Mouse (Mus musculus) CH12.LX (cell line): ENCODE data around the gene Safb2. TPM values are rescaled to one million over a fixed set of nuclear protein-coding genes. Genes with fewer than 3 reads are reported as not detected.

Source experiments
- DNase-seq: peaks from one replicate; pipeline ENCODE4 v3.0.0-alpha.2; 2013; ENCODE audit errors: extremely low read depth
- H3K27ac ChIP-seq: 2 replicates; pipeline ENCODE4 v1.5.1; 2012; ENCODE audit warnings: low read depth, mild to moderate bottlenecking, control low read depth, moderate library complexity; ENCODE audit not compliant: insufficient read depth
- H3K27me3 ChIP-seq: replicated peaks from 2 replicates; pipeline ENCODE3; 2012; ENCODE audit warnings: inconsistent platforms
- H3K36me3 ChIP-seq, 2 experiments: replicated peaks in 1 of 2; 2 replicates each; pipeline versions ENCODE3 to v1.6.1; 2012; ENCODE audit warnings: inconsistent platforms in 1 of 2, low read length in 1 of 2, mild to moderate bottlenecking in 1 of 2, mixed read lengths in 1 of 2, moderate library complexity in 1 of 2; ENCODE audit not compliant: control insufficient read depth in 1 of 2, insufficient read depth in 1 of 2
- H3K4me1 ChIP-seq, 2 experiments: 2 replicates each; pipeline ENCODE4 v1.6.1; 2012; ENCODE audit warnings: inconsistent platforms in 1 of 2, moderate library complexity in 1 of 2; ENCODE audit not compliant: insufficient read depth in 2 of 2, control insufficient read depth in 1 of 2
- H3K4me2 ChIP-seq: 2 replicates; pipeline ENCODE4 v1.6.1; 2012; ENCODE audit warnings: low read depth, mild to moderate bottlenecking, control low read depth; ENCODE audit not compliant: poor library complexity, insufficient read depth, severe bottlenecking
- H3K4me3 ChIP-seq, 3 experiments: fragments of 150-350 bp in 1 of 3; sonication (generic) in 1 of 3; replicated peaks in 1 of 3; 2 replicates each; pipeline versions ENCODE3 to v1.5.1; 2011 to 2012; ENCODE audit warnings: low read depth in 2 of 3, low read length in 2 of 3, mild to moderate bottlenecking in 2 of 3, moderate library complexity in 2 of 3, control low read depth in 1 of 3, improper control_type of control experiment in 1 of 3, inconsistent platforms in 1 of 3, mixed read lengths in 1 of 3; ENCODE audit not compliant: poor library complexity in 1 of 3
- H3K79me2 ChIP-seq: replicated peaks from 2 replicates; pipeline ENCODE4 v1.6.1; 2012; ENCODE audit warnings: mild to moderate bottlenecking, moderate library complexity; ENCODE audit not compliant: control insufficient read depth, poor library complexity, insufficient read depth, severe bottlenecking; ENCODE audit errors: extremely low read depth
- H3K9ac ChIP-seq: 2 replicates; pipeline ENCODE4 v1.6.1; 2012; ENCODE audit warnings: low read depth, mild to moderate bottlenecking, control low read depth, moderate library complexity; ENCODE audit not compliant: insufficient read depth
- H3K9me3 ChIP-seq: replicated peaks from 2 replicates; pipeline ENCODE3; 2012; ENCODE audit warnings: low read length, inconsistent platforms, mixed read lengths
- CHD1 ChIP-seq: IDR thresholded peaks from 2 replicates; pipeline ENCODE4 v1.6.1; 2012; ENCODE audit warnings: low read depth, low read length, improper control_type of control experiment, inconsistent platforms
- CHD2 ChIP-seq: IDR thresholded peaks from 2 replicates; pipeline ENCODE4 v1.6.1; 2011; ENCODE audit warnings: low read length, improper control_type of control experiment
- CTCF ChIP-seq, 2 experiments: IDR thresholded peaks in 1 of 2; conservative IDR thresholded peaks in 1 of 2; 2 replicates each; pipeline ENCODE4 v1.5.1; 2011 to 2012; ENCODE audit warnings: low read depth in 2 of 2, low read length in 2 of 2, improper control_type of control experiment in 1 of 2, inconsistent platforms in 1 of 2, mild to moderate bottlenecking in 1 of 2, moderate library complexity in 1 of 2
- MAX ChIP-seq: IDR thresholded peaks from 2 replicates; pipeline ENCODE4 v1.6.1; 2011; ENCODE audit warnings: low read length, improper control_type of control experiment
- PAX5 ChIP-seq: IDR thresholded peaks from 2 replicates; pipeline ENCODE4 v1.6.1; 2012; ENCODE audit warnings: low read length, inconsistent platforms, mixed read lengths
- POLR2A ChIP-seq: IDR thresholded peaks from 2 replicates; pipeline ENCODE4 v1.6.1; 2011; ENCODE audit warnings: low read depth, mild to moderate bottlenecking, improper control_type of control experiment, low read length
- POLR2AphosphoS2 ChIP-seq: IDR thresholded peaks from 2 replicates; pipeline ENCODE4 v1.6.1; 2011; ENCODE audit warnings: low read depth, low read length, improper control_type of control experiment
- SIN3A ChIP-seq: IDR thresholded peaks from 2 replicates; pipeline ENCODE4 v1.6.1; 2012; ENCODE audit warnings: low read length, improper control_type of control experiment, inconsistent platforms
- TBP ChIP-seq: conservative IDR thresholded peaks from 2 replicates; pipeline ENCODE4 v1.6.1; 2011; ENCODE audit warnings: low read depth, low read length, improper control_type of control experiment
- UBTF ChIP-seq: IDR thresholded peaks from 2 replicates; pipeline ENCODE4 v1.6.1; 2012; ENCODE audit warnings: low read depth, mild to moderate bottlenecking, inconsistent platforms, low read length, improper control_type of control experiment, moderate library complexity
- USF2 ChIP-seq: conservative IDR thresholded peaks from 2 replicates; pipeline ENCODE4 v1.6.1; 2011; ENCODE audit warnings: low read depth, low read length, improper control_type of control experiment
- ZMIZ1 ChIP-seq: IDR thresholded peaks from 2 replicates; pipeline ENCODE4 v1.6.1; 2012; ENCODE audit warnings: low read depth, mild to moderate bottlenecking, inconsistent platforms, low read length, improper control_type of control experiment
- ZNF384 ChIP-seq: IDR thresholded peaks from 2 replicates; pipeline ENCODE4 v1.6.1; 2012; ENCODE audit warnings: low read depth, low read length, improper control_type of control experiment, inconsistent platforms
- dilution Hi-C: fragments of 300-500 bp; cut with MboI; formaldehyde crosslinking; loops from 2 replicates; pipeline ENCODE4 v1.14.3; 2020; ENCODE audit warnings: low sequenced_read_pairs; ENCODE audit not compliant: extremely low pct_unique_long_range_greater_than_20kb, extremely low pct_ligation_motif_present
- in situ Hi-C: fragments of 300-500 bp; cut with MboI; formaldehyde crosslinking; loops from 3 replicates; pipeline ENCODE4 v1.14.3; 2019; ENCODE audit warnings: low sequenced_read_pairs, low pct_ligation_motif_present, low pct_unique_long_range_greater_than_20kb, mixed read lengths
- polyA plus RNA-seq: library from polyadenylated mRNA; unstranded; fragments of >175 nt; gene quantifications from 2 replicates; pipeline ENCODE4 v1.2.1, GENCODE M21; 2012; ENCODE audit warnings: low read depth; ENCODE audit not compliant: insufficient read length
- total RNA-seq, 2 experiments: library from RNA; depleted of rRNA; stranded (reverse); fragments of 300-350 nt in 1 of 2; fragments of >200 nt in 1 of 2; gene quantifications; 2 replicates each; pipeline ENCODE4 v1.2.3; 2012 to 2014

Safb2 gene
- total and polyA plus RNA-seq, 3 experiments, result 13.8 to 170 (median 74.0) TPM

DNA sequence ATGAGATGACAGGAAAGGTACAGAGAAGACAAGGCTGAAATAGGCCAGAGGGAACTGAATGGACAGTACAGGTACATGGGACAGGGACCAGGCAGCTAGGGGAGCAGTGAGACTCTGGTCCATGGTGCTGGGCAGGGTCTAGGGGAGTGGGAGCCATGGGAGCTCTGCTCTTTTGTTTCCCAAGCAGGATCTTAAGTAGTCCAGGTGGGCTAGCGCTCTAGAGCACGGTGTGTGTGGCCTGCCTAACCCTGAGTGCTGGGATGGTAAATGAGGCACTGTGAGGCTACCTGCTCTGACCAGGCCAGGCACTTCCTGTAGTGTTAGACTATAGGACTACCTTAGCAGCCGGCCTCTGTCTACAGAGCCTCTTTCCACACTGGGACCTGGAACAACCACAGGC is 32.3 kb upstream of the Safb2 start:
- dilution Hi-C loops, result no loop called here
- Histone ChIP-seq H3K79me2 (peaks cover 35% of the 10 kb centered on the region), H3K4me1 (peaks cover 18 to 35% of the 10 kb centered on the region in 2 experiments), H3K4me3 (no peak overlapping the region), H3K27me3 (no peaks in the 10 kb centered on the region), H3K27ac (no peak overlapping the region; the same call in 1 of the 2 replicates), H3K36me3 (peaks cover 78 to 79% of the 10 kb centered on the region in 2 experiments), H3K4me2 (no peak overlapping the region), H3K9me3 (no peaks in the 10 kb centered on the region), H3K9ac (no peak overlapping the region)
- no peak for DNase-seq
- TF ChIP-seq POLR2AphosphoS2 (no peak), UBTF (no peak), USF2 (no peak), CTCF (conservative IDR thresholded peaks at IDR 0.05 in 1 of 2, IDR thresholded peaks at IDR 0.05 in 1 of 2; ENCODE audit: low read depth in 2 of 2, low read length in 2 of 2) (no peak), PAX5 (no peak)
- in situ Hi-C loops, result no loop called here

DNA sequence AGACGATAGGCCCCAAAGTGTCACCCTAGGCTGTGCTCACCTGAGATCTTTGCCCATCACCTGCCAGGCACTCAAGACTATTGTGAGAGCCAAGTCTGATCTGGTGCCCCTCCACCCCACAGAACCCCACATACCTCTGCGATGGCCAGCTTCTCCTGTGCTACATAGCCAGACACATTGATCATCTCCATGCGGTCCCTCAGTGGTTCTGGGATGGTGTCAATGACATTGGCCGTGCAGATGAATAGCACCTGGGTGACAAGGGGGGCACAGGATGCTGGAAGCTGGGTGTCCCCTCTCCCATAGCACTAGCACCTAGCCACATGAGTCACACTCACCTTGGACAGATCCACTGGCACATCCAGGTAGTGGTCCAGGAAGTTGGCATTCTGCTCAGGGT is 31.4 kb upstream of the Safb2 start:
- Histone ChIP-seq H3K9me3 (no peaks in the 10 kb centered on the region), H3K27ac (no peak overlapping the region), H3K79me2 (peaks cover 35% of the 10 kb centered on the region), H3K4me3 (no peak overlapping the region), H3K4me2 (no peak overlapping the region), H3K9ac (no peak overlapping the region), H3K4me1 (peaks cover 21 to 44% of the 10 kb centered on the region in 2 experiments), H3K27me3 (no peaks in the 10 kb centered on the region), H3K36me3 (peaks cover 70 to 72% of the 10 kb centered on the region in 2 experiments)
- DNase-seq, result no peak
- TF ChIP-seq SIN3A (no peak), CHD1 (no peak), CTCF (conservative IDR thresholded peaks at IDR 0.05 in 1 of 2, IDR thresholded peaks at IDR 0.05 in 1 of 2; ENCODE audit: low read depth in 2 of 2, low read length in 2 of 2) (no peak), TBP (no peak), USF2 (no peak), MAX (no peak), POLR2AphosphoS2 (no peak; the same call in 1 of the 2 replicates), ZMIZ1 (0 out of 2 replicates have a peak, but pooled peaks have one; percentile 6), POLR2A (0 out of 2 replicates have a peak, but pooled peaks have one; percentile 33)
- dilution Hi-C loops (no loop called here), in situ Hi-C loops (no loop called here)

DNA sequence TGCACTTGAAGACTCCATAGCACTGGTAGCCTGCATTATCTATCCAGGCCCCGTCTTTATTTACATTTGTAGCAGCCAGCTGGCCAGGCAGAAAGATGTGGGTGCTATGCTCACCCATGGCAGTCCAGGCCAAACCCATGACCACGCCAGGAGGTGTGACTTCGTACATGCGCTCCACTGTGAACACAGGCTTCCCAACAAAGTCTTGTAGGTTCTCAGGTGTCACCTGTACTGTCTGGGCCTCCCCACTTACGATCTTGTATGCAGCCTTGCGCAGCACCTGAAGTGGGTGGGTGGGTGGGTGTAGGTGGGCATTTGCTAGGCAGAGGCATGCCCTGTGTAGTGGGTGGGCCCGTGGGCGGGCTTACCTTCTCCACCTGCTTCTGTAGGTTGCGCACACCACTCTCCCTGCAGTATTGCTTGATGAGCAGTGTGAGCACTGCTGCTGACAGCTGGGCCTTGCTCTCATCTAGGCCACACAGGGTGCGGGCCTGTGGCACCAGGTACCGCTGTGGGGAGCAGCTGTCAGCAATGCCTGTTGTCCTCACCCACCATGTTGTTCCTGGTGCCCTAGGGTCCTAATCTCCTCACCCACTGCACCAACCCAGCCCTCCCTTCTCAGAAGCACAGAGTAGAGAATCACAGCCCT is 30.9 kb upstream of the Safb2 start:
- TF ChIP-seq CHD2 (peak; percentile 21; the same call in 1 of the 2 replicates), ZMIZ1 (peak; percentile 28; the same call in 1 of the 2 replicates), ZNF384 (no peak), PAX5 (no peak)
- Histone ChIP-seq H3K27ac (no peak overlapping the region), H3K4me1 (peaks cover 21 to 49% of the 10 kb centered on the region in 2 experiments), H3K4me2 (peak overlapping the region; percentile 62), H3K9ac (no peak overlapping the region), H3K79me2 (peaks cover 37% of the 10 kb centered on the region), H3K36me3 (peaks cover 65 to 67% of the 10 kb centered on the region in 2 experiments), H3K4me3 (peak overlapping the region in 2 of 3 experiments; percentile 82 to 84), H3K9me3 (no peaks in the 10 kb centered on the region), H3K27me3 (no peaks in the 10 kb centered on the region)
- no peak for DNase-seq
- in situ Hi-C loops, result no loop called here
- dilution Hi-C loops, result no loop called here
